Mouse (Mus musculus): ENCODE results near the gene Slc43a2.

- TF ChIP-seq CTCF (IDR thresholded peaks at IDR 0.05) = no peak
- no peak for TF ChIP-seq EP300 (IDR thresholded peaks at IDR 0.05)
These were observed 34.4 kb downstream of the Slc43a2 start for GRCm38 (mm10) chr11:75565849-75566248.

Data from lung, postnatal 0 days (tissue).